Mouse (Mus musculus) liver, embryonic 16.5 days (tissue): Measurements from ENCODE around the gene Gm20715. TPM values are rescaled to one million over a fixed set of nuclear protein-coding genes. Genes with fewer than 3 reads are reported as not detected.

ENCODE experiments used
- ATAC-seq: fragments of 200-750 bp; cut with Nextera tagmentation; 2 replicates; pipeline ENCODE4 v1.8.0; 2017; ENCODE audit warnings: low read depth, mild to moderate bottlenecking, moderate number of reproducible peaks, moderate library complexity
- H3K27ac ChIP-seq: fragments of 300-500 bp; sonication (generic); 2 replicates; pipeline ENCODE4 v1.5.1; 2014; ENCODE audit warnings: mild to moderate bottlenecking, low read length
- H3K27me3 ChIP-seq: fragments of 300-500 bp; sonication (generic); 2 replicates; pipeline ENCODE4 v1.6.1; 2014; ENCODE audit warnings: low read depth, low read length, mixed read lengths; ENCODE audit not compliant: control insufficient read depth, insufficient read depth
- H3K36me3 ChIP-seq: fragments of 300-500 bp; sonication (generic); 2 replicates; pipeline ENCODE4 v1.6.1; 2014; ENCODE audit warnings: mild to moderate bottlenecking; ENCODE audit not compliant: control insufficient read depth, insufficient read depth
- H3K4me1 ChIP-seq: fragments of 300-500 bp; sonication (generic); 2 replicates; pipeline ENCODE4 v1.6.1; 2014; ENCODE audit warnings: low read depth, low read length, mixed read lengths; ENCODE audit not compliant: control insufficient read depth
- H3K4me2 ChIP-seq: fragments of 300-500 bp; sonication (generic); 2 replicates; pipeline ENCODE4 v1.6.1; 2014; ENCODE audit warnings: low read depth, low read length, mixed read lengths
- H3K4me3 ChIP-seq: fragments of 300-500 bp; sonication (generic); 2 replicates; pipeline ENCODE4 v1.5.1; 2014; ENCODE audit warnings: low read depth, mild to moderate bottlenecking, low read length
- H3K9ac ChIP-seq: fragments of 300-500 bp; sonication (generic); 2 replicates; pipeline ENCODE4 v1.6.1; 2014; ENCODE audit warnings: low read depth, low read length
- H3K9me3 ChIP-seq: fragments of 300-500 bp; sonication (generic); replicated peaks from 2 replicates; pipeline ENCODE4 v1.6.1; 2016; ENCODE audit warnings: low read length; ENCODE audit not compliant: control insufficient read depth
- WGBS: fragments of 180-500 bp; shearing (Covaris S2); extraction: QIAGEN DNeasy Blood & Tissue Kit; methylation state at CpG from one replicate; pipeline ENCODE4 v1.1.7; 2014; ENCODE audit not compliant: insufficient replicate concordance; 5-methylcytosine and 5-hydroxymethylcytosine counted together
- polyA plus RNA-seq: library from polyadenylated mRNA; unstranded; fragments of >200 nt; fragmentation: Nextera tagmentation; extraction: Ambion mirVana; gene quantifications from 2 replicates; pipeline ENCODE4 v1.2.1, GENCODE M21; 2015

Gene Gm20715
- polyA plus RNA-seq, 1 experiment from 2014 or later, result not detected

DNA sequence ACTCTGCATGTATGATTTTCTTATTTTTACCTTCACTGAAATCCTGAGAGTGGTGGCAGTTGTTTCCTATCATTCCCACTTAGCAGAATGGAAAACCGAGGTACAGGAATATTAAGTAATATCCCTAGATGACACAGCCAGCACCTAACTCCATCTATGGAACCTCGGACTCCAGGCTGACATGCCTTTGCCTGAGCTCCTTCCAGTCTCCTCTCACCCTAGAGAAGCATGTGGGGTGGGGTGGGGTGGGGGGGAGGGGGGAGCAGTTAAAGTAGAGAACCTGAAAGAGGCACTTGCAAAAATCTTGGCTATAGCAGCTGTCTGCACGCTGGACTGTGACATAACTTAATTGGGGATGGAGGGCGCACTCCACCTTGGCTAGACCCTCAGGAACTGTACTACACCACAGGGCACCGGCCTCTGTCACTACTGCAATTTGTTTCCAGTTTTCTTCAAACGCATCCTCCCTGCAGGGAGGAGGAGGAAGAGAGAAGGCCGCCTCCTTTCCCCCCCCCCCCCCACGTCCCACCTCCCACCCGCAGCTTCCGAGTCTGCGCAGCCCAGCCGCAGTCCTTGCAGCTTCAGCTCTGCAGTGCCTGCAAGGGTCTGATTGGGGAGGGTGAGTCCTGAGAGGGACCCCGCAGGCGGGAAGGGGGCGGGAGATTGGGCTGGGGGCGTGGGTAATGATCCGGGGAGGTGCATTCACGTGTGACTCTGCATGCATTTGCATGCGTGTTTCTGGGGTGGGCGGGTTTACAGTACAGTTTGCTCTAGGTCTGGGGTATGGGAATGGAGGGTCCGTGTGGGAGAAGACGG is 4.8 kb downstream of the Gm20715 start:
- ATAC-seq, result no peak
- 9% methylated on average over 21 of the region's 22 CpGs for WGBS
- Histone ChIP-seq H3K4me3 (no peak overlapping the region), H3K27me3 (no peaks in the 10 kb centered on the region), H3K36me3 (no peaks in the 10 kb centered on the region), H3K9me3 (no peaks in the 10 kb centered on the region), H3K27ac (no peak overlapping the region), H3K9ac (no peak overlapping the region), H3K4me2 (no peak overlapping the region), H3K4me1 (no peaks in the 10 kb centered on the region)

DNA sequence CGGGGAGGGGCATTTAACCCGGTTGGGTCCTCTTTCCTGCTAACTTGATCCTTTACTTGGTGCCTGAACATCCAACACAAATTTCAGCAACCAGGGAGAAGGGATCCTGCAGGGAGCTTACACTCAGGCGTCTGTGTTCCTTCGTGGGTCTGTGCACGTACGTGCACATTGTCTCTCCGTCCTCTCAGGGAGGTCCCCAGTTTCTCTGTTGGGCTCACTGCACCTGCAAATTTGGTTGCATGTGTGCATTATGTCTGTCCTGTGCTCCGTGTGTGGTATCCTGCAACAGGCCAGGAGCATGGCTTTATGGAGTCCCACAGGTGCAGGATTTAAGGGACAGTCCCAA is 5.3 kb downstream of the Gm20715 start:
- Histone ChIP-seq H3K4me3 (no peak overlapping the region), H3K9me3 (no peaks in the 10 kb centered on the region), H3K9ac (no peak overlapping the region), H3K4me2 (no peak overlapping the region), H3K27ac (no peak overlapping the region), H3K4me1 (no peaks in the 10 kb centered on the region), H3K27me3 (no peaks in the 10 kb centered on the region), H3K36me3 (no peaks in the 10 kb centered on the region)
- no peak for ATAC-seq
- WGBS, result 18% methylated on average over 8 of the region's 8 CpGs

DNA sequence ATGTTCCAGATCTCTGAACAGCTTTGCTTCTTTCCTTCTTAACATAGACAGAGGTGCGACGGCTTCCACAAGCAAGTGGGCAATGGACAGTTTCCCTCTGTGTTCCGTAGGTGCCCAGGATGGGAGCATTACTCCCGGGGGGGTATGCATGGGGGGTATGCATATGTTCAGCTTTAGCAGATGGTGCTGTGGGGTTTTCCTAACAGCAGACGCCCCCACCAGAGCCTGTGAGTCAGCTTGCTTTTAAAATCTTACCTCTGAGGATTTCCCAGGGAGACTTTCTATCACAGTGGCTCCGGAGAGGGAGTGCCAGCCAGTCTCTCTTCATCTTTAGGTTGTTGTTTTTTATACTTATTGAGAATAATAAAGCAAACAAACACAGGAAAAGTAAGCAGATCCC is 9.8 kb downstream of the Gm20715 start:
- H3K9me3 ChIP-seq, result no peaks in the 10 kb centered on the region
- 68% methylated on average over 6 of the region's 6 CpGs for WGBS
- no peaks in the 10 kb centered on the region for H3K27me3 ChIP-seq
- no peak for ATAC-seq
- H3K9ac ChIP-seq, result no peak overlapping the region
- H3K4me1 ChIP-seq, result no peaks in the 10 kb centered on the region
- H3K4me2 ChIP-seq, result no peak overlapping the region
- no peaks in the 10 kb centered on the region for H3K36me3 ChIP-seq
- H3K27ac ChIP-seq, result no peak overlapping the region
- no peak overlapping the region for H3K4me3 ChIP-seq

DNA sequence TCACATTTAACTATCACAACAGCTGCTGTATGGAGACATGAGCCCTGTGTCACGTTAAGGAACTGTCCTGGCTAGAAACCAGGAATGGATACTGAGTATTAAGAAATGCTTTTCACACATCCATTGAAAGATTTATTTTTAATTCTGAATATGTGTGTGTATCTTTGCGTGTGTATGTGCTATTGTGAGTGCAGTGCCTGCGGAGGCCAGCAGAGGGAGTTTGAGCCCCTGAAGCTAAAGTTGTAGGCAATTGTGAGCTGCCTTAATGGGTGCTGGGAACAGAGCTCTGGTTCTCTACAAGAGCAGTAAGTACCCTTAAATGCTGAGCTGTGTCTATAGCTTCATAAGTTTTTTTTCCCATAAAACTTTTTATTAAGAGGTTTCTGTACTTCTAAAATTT is 19.3 kb downstream of the Gm20715 start:
- 65% methylated on average over 3 of the region's 3 CpGs for WGBS
- no peak for ATAC-seq
- Histone ChIP-seq H3K4me2 (no peak overlapping the region), H3K36me3 (no peaks in the 10 kb centered on the region), H3K9ac (no peak overlapping the region), H3K27me3 (no peaks in the 10 kb centered on the region), H3K4me3 (no peak overlapping the region), H3K9me3 (no peaks in the 10 kb centered on the region), H3K27ac (no peak overlapping the region), H3K4me1 (no peaks in the 10 kb centered on the region)

DNA sequence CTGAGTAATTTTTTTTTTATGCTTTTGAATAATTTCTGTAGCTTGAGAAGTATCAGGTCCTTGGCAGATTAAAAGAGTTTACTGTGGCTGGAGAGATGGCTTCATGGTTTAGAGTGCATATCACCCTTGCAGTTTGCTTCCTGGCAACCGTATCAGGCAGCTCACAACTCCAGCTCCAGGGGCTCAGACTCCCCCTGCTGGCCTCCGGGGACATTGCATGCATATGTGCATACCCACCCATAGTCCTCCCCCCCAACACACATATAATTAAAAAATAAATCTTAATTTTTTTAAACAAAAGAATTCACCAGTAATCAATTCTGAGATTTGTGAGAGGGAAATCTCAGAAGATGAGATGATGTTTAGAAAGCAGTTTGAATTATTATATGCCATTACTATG is 20.3 kb downstream of the Gm20715 start:
- no peak overlapping the region for H3K9ac ChIP-seq
- H3K27ac ChIP-seq, result no peak overlapping the region
- WGBS, result 18% methylated on average over 2 of the region's 2 CpGs
- no peaks in the 10 kb centered on the region for H3K27me3 ChIP-seq
- no peak overlapping the region for H3K4me2 ChIP-seq
- H3K36me3 ChIP-seq, result no peaks in the 10 kb centered on the region
- H3K4me1 ChIP-seq, result no peaks in the 10 kb centered on the region
- no peaks in the 10 kb centered on the region for H3K9me3 ChIP-seq
- no peak for ATAC-seq
- no peak overlapping the region for H3K4me3 ChIP-seq

DNA sequence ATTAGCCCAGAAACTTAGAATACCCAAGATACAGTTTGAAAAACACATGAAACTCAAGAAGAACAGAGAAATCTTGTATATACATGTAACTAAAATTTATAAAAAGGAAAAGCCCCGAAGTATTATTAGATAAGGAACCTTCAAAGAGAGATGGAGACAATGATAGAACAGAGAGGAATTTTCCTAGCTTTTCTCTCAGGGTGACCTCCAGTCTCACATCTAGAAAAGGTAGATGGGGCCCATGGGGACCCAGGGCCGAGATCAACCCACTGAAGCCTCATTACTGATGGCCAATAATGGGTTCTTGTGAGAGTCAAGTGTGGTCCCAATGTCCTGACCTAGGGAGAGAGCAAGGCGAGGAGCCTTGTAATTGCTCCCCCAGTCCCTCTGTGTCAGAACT is 28.3 kb downstream of the Gm20715 start, which contains the start of gene Olfr1344:
TSS of gene Olfr1344 (plus strand) at position 301 of the 400 bp plus-strand sequence.
- no peak for ATAC-seq
- Histone ChIP-seq H3K27ac (no peak within 1 kb of the TSS), H3K4me3 (no peak within 1 kb of the TSS), H3K9me3 (no peaks in the 10 kb centered on the region), H3K4me1 (no peaks in the 10 kb centered on the region), H3K36me3 (no peaks in the 10 kb centered on the region), H3K9ac (no peak within 1 kb of the TSS), H3K4me2 (no peak within 1 kb of the TSS), H3K27me3 (no peaks in the 10 kb centered on the region)
- WGBS, result 43% methylated on average over 3 of the region's 3 CpGs

DNA sequence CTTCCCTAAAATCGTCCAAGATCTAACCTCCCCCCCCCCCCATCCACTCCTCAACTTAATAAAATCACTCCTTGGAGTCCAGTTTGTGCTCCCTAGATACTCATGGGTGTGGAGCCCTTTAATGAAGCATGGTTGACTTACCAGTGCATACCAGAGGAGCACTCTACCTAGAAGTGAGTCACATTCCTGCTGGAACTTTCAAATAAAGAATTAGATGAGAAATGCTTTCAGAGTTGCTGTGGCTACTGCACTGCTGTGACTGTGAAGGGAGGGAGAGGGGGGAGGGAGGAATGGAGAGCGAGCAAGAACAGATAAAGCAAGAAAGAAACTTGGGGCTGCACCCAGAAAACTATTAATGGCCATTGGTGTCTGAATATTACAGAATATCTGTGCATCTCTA is 31.1 kb downstream of the Gm20715 start:
- Histone ChIP-seq H3K9ac (no peak overlapping the region), H3K4me1 (no peaks in the 10 kb centered on the region), H3K4me3 (no peak overlapping the region), H3K27ac (no peak overlapping the region), H3K27me3 (no peaks in the 10 kb centered on the region), H3K9me3 (no peaks in the 10 kb centered on the region), H3K36me3 (no peaks in the 10 kb centered on the region), H3K4me2 (no peak overlapping the region)
- no peak for ATAC-seq
- 58% methylated on average over 2 of the region's 2 CpGs for WGBS

DNA sequence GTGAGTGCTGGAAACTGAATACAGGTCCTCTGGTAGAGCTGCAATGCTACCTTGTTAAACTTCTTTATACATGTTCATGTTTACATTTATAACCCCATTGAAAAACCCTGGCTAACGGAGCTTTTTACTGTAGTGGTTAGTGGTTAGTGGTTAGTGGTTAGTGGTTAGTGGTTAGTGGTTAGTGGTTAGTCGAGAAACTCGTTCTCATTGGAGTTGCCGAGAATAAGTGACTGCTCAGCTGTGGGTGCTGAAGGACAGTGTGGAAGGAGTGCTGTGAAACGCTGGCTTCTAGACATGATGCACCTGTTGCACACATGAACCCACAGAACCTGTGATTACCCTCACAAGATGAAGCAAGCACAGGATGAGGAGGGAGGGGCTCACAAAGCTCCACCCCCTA is 37.7 kb downstream of the Gm20715 start:
- no peaks in the 10 kb centered on the region for H3K36me3 ChIP-seq
- no peaks in the 10 kb centered on the region for H3K27me3 ChIP-seq
- H3K9me3 ChIP-seq, result no peaks in the 10 kb centered on the region
- H3K9ac ChIP-seq, result no peak overlapping the region
- H3K27ac ChIP-seq, result no peak overlapping the region
- 29% methylated on average over 5 of the region's 5 CpGs for WGBS
- H3K4me3 ChIP-seq, result no peak overlapping the region
- H3K4me1 ChIP-seq, result no peaks in the 10 kb centered on the region
- H3K4me2 ChIP-seq, result no peak overlapping the region
- no peak for ATAC-seq

DNA sequence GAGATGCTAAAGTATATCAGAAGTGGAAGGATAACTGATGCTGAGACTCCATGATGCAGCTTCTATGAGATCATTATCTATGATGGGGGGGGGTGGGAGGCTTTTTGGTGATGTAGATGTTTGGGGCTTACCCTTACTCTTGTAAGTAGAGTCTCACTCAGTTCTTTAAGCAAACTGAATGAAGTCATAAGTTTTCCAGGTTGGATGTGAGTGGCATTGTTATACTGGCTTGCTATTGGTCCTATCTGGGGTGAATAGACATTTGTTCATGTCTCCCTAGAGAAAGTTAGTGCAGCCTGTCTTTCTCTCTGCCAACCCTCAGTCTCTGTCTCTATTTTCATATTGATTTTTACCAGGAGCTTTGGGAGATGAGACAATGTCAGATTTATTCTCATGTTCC is 45.8 kb downstream of the Gm20715 start, which contains the start of gene Olfr1336:
TSS of gene Olfr1336 (plus strand) at position 301 of the 400 bp plus-strand sequence.
- Histone ChIP-seq H3K4me1 (no peaks in the 10 kb centered on the region), H3K27me3 (no peaks in the 10 kb centered on the region)
- no peak for ATAC-seq

More for the DNA sequence above, 45.8 kb downstream of the Gm20715 start, which contains the start of gene Olfr1336:
- no peak within 1 kb of the TSS for H3K4me3 ChIP-seq
- no peaks in the 10 kb centered on the region for H3K36me3 ChIP-seq
- no peak within 1 kb of the TSS for H3K4me2 ChIP-seq
- no peak within 1 kb of the TSS for H3K27ac ChIP-seq
- H3K9ac ChIP-seq, result no peak within 1 kb of the TSS
- no peaks in the 10 kb centered on the region for H3K9me3 ChIP-seq
